Mouse (Mus musculus) c-Kit-positive CD71-positive TER-119-positive erythroid progenitor cells, embryonic 14.5 days (primary cell): ENCODE measurements around the gene Skint2.

ENCODE experiments used
- DNase-seq: peaks from one replicate; pipeline ENCODE4 v3.0.0-alpha.2; 2013; ENCODE audit warnings: low spot score

The Skint2 gene

GRCm38 (mm10) chr4:112556894-112557293 lies at the start of gene Skint2:
Gene Skint2, plus strand, starts transcription at chr4:112557194.
- DNase-seq, result no peak
